Mouse (Mus musculus) C2C12 (cell line): ENCODE data around the gene Eepd1.

Source experiments
- CEBPB ChIP-seq: IDR thresholded peaks from one replicate; pipeline ENCODE4 v1.6.1; 2011; ENCODE audit warnings: low read depth, mild to moderate bottlenecking, control low read depth, moderate library complexity
- CTCF ChIP-seq: IDR thresholded peaks from one replicate; pipeline ENCODE4 v1.5.1; 2011; ENCODE audit not compliant: control insufficient read depth, insufficient read depth, insufficient read length
- FOSL1 ChIP-seq: IDR thresholded peaks from one replicate; pipeline ENCODE4 v1.8.0; 2011; ENCODE audit warnings: mild to moderate bottlenecking, low read length; ENCODE audit not compliant: poor library complexity, insufficient read depth, severe bottlenecking
- MYOD1 ChIP-seq: IDR thresholded peaks from one replicate; pipeline ENCODE4 v1.6.1; 2011; ENCODE audit warnings: low read depth; ENCODE audit not compliant: control insufficient read depth, insufficient read length
- MYOG ChIP-seq: IDR thresholded peaks from one replicate; pipeline ENCODE4 v1.6.1; 2011; ENCODE audit not compliant: control insufficient read depth, insufficient read length; ENCODE audit errors: extremely low read depth

DNA sequence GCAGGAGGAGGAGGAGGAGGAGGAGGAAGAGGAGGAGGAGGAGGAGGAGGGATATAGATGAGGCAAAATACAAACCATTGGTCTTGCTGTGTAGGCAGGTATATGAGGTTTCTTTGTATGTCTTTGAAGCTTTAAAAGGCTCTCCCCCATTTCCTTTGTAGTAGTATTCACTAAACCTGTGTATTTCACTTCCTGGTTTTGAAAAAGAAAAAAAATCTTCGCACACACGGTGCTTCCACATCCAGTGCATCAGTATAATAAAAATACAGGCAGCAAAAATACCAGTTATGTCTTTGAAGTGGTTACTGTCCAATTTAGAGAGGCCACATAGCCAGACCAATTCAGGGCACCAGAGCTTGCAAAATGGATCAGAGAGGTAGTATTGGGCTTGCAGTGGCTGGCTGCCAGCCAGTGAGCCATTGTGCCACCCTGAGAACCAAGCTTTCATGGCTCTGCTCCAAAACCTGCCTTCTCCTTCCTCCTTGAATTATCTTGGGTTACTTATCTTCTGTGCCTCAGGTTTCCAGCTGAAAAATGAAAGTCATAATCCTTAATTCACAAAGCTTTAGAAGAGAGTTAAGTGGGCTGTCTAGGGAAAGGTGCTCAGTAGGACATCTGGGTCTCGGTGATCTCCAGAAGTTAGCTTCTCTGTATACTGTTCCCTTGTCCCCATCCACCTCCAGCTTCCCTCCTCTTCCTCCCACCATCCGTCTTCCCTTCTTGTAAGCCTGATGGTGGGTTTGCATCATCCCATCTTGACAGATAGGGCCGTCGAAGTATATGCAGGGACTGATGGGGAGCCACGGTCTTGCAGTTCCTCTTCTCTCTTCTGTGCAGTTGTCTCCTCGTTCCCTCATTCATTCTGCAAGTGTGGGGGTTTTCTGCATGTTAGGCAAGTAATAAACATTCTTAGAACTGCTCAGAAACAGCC lies 68.0 kb downstream of the Eepd1 start:
- TF ChIP-seq CTCF (no peak), MYOG (no peak), MYOD1 (no peak), CEBPB (no peak), FOSL1 (no peak)
